Mouse (Mus musculus): ENCODE data around the gene Gdpgp1. TPM values are rescaled to one million over a fixed set of nuclear protein-coding genes. Genes with fewer than 3 reads are reported as not detected.

Gene Gdpgp1
- polyA plus RNA-seq, 1 experiment from 2014 or later, result 4.0 TPM

DNA sequence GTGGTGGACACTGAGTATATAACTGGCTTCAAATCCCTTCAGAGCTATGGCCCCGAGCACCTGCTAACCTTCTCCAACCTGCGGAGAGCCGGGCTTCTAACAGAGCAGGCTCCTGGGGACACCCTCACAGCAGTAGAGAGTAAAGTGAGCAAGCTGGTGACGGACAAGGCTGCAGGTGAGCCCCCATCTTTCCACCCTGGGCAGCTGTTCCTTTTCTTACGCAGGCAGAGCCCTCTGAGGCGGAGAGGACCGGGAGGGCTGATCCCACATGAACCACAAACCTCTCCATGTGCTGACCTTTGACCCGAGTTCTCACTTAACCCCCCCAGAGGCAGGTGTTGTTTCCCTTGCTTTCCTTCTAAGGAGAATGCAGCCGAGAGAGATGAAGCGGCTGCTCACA, 55.1 kb downstream of the Gdpgp1 start:
- Histone ChIP-seq H3K4me3 (replicated peaks; ENCODE audit: low read depth, low read length) (no peak overlapping the region), H3K27ac (replicated peaks; ENCODE audit: low read depth, low read length) (no peak overlapping the region), H3K9ac (replicated peaks; ENCODE audit: low read length) (no peak overlapping the region), H3K4me1 (ENCODE audit: control insufficient read depth, insufficient read depth, low read length) (no peaks in the 10 kb centered on the region), H3K36me3 (ENCODE audit: control insufficient read depth, insufficient read depth, low read length) (peaks cover 84% of the 10 kb centered on the region), H3K4me2 (ENCODE audit: low read length) (no peak overlapping the region), H3K9me3 (ENCODE audit: control insufficient read depth, low read length) (no peaks in the 10 kb centered on the region), H3K27me3 (ENCODE audit: control insufficient read depth, insufficient read depth, low read length) (no peaks in the 10 kb centered on the region)
- WGBS, result 82% methylated on average over 10 of the region's 10 CpGs
- ATAC-seq (ENCODE audit: low FRiP score, low TSS enrichment) (no peak), DNase-seq (no peak)

Other genes starting within 250 kb of the Gdpgp1 start
- gene Zfp710, start 208.1 kb upstream of the Gdpgp1 start, polyA plus RNA-seq (2014; fragmentation: Nextera tagmentation; extraction: Ambion mirVana), result 17.0 and 17.7 TPM in 2 replicates
- 203 and 232 TPM in 2 replicates for gene Idh2, start 117.5 kb upstream of the Gdpgp1 start, polyA plus RNA-seq (2014; fragmentation: Nextera tagmentation; extraction: Ambion mirVana)
- gene Sema4b, start 46.0 kb upstream of the Gdpgp1 start, polyA plus RNA-seq (2014; fragmentation: Nextera tagmentation; extraction: Ambion mirVana), result 19.8 and 21.9 TPM in 2 replicates
- gene Cib1, start 52 bp upstream of the Gdpgp1 start, polyA plus RNA-seq (2014; fragmentation: Nextera tagmentation; extraction: Ambion mirVana), result 24.2 and 26.7 TPM in 2 replicates
- 1.2 and 2.2 TPM in 2 replicates for gene Ttll13, start 13.5 kb downstream of the Gdpgp1 start, polyA plus RNA-seq (2014; fragmentation: Nextera tagmentation; extraction: Ambion mirVana)
- 67.3 and 70.8 TPM in 2 replicates for gene Ngrn, start 28.4 kb downstream of the Gdpgp1 start, polyA plus RNA-seq (2014; fragmentation: Nextera tagmentation; extraction: Ambion mirVana)
- gene Vps33b, start 36.8 kb downstream of the Gdpgp1 start, polyA plus RNA-seq (2014; fragmentation: Nextera tagmentation; extraction: Ambion mirVana), result 18.8 and 21.9 TPM in 2 replicates
- 25.4 and 47.7 TPM in 2 replicates for gene Prc1, start 61.6 kb downstream of the Gdpgp1 start, polyA plus RNA-seq (2014; fragmentation: Nextera tagmentation; extraction: Ambion mirVana)
- 14.6 and 16.5 TPM in 2 replicates for gene Rccd1, start 91.6 kb downstream of the Gdpgp1 start, polyA plus RNA-seq (2014; fragmentation: Nextera tagmentation; extraction: Ambion mirVana)
- 42.7 and 43.7 TPM in 2 replicates for gene Unc45a, start 108.1 kb downstream of the Gdpgp1 start, polyA plus RNA-seq (2014; fragmentation: Nextera tagmentation; extraction: Ambion mirVana)
- 28.7 and 34.8 TPM in 2 replicates for gene Hddc3, start 110.2 kb downstream of the Gdpgp1 start, polyA plus RNA-seq (2014; fragmentation: Nextera tagmentation; extraction: Ambion mirVana)
- 18.1 and 19.5 TPM in 2 replicates for gene Man2a2, start 138.5 kb downstream of the Gdpgp1 start, polyA plus RNA-seq (2014; fragmentation: Nextera tagmentation; extraction: Ambion mirVana)
- 1.6 and 3.2 TPM in 2 replicates for gene Fes, start 155.1 kb downstream of the Gdpgp1 start, polyA plus RNA-seq (2014; fragmentation: Nextera tagmentation; extraction: Ambion mirVana)
- gene Furin, start 172.6 kb downstream of the Gdpgp1 start, polyA plus RNA-seq (2014; fragmentation: Nextera tagmentation; extraction: Ambion mirVana), result 4.6 and 4.9 TPM in 2 replicates

All from midbrain, embryonic 14.5 days (tissue).